Mouse (Mus musculus) E14TG2a.4 (cell line): Measurements from ENCODE around the gene Gm39566.

Source experiments
- H3K27me3 ChIP-seq: 2 replicates; pipeline ENCODE4 v1.6.1; 2014; ENCODE audit warnings: low read length, control low read depth; ENCODE audit not compliant: insufficient read depth
- H3K36me3 ChIP-seq: 2 replicates; pipeline ENCODE4 v1.6.1; 2014; ENCODE audit warnings: low read length, control low read depth; ENCODE audit not compliant: insufficient read depth
- H3K4me1 ChIP-seq: replicated peaks from 2 replicates; pipeline ENCODE4 v1.6.1; 2014; ENCODE audit warnings: low read depth, low read length, control low read depth
- H3K4me3 ChIP-seq: replicated peaks from 2 replicates; pipeline ENCODE4 v1.5.1; 2014; ENCODE audit warnings: mild to moderate bottlenecking, low read length
- H3K9me3 ChIP-seq: 2 replicates; pipeline ENCODE4 v1.6.1; 2014; ENCODE audit warnings: low read length, control low read depth
- CTCF ChIP-seq: conservative IDR thresholded peaks from 2 replicates; pipeline ENCODE4 v1.5.1; 2014; ENCODE audit warnings: low read length
- NANOG ChIP-seq: IDR thresholded peaks from 2 replicates; pipeline ENCODE4 v1.6.1; 2014; ENCODE audit warnings: borderline replicate concordance, low read length, mixed read lengths
- POU5F1 ChIP-seq: IDR thresholded peaks from 2 replicates; pipeline ENCODE4 v1.6.1; 2014; ENCODE audit warnings: low read length, borderline replicate concordance

The Gm39566 gene

GRCm38 (mm10) chr11:69836703-69837576, 21.8 kb upstream of the Gm39566 start:
- TF ChIP-seq CTCF (no peak), NANOG (no peak), POU5F1 (no peak)
- H3K27me3 ChIP-seq: peaks cover 51% of the 10 kb centered on the region
- no peaks in the 10 kb centered on the region for H3K9me3 ChIP-seq

GRCm38 (mm10) chr11:69835966-69836335, 20.9 kb upstream of the Gm39566 start:
- Histone ChIP-seq H3K4me1 (peaks cover 51% of the 10 kb centered on the region), H3K9me3 (no peaks in the 10 kb centered on the region), H3K27me3 (peaks cover 58% of the 10 kb centered on the region), H3K36me3 (peaks cover 21% of the 10 kb centered on the region), H3K4me3 (0 out of 2 replicates have a peak overlapping the region, but pooled peaks have one; percentile 29)
- no peak for TF ChIP-seq NANOG
- no peak for TF ChIP-seq POU5F1
- no peak for TF ChIP-seq CTCF

More at GRCm38 (mm10) chr11:69836703-69837576, 21.8 kb upstream of the Gm39566 start:
- Histone ChIP-seq H3K36me3 (peaks cover 21% of the 10 kb centered on the region), H3K4me1 (peaks cover 45% of the 10 kb centered on the region), H3K4me3 (peak overlapping the region; percentile 85)

GRCm38 (mm10) chr11:69835326-69835965, 20.3 kb upstream of the Gm39566 start:
- Histone ChIP-seq H3K4me3 (0 out of 2 replicates have a peak overlapping the region, but pooled peaks have one; percentile 29), H3K4me1 (peaks cover 56% of the 10 kb centered on the region), H3K36me3 (peaks cover 19% of the 10 kb centered on the region), H3K27me3 (peaks cover 58% of the 10 kb centered on the region), H3K9me3 (no peaks in the 10 kb centered on the region)
- TF ChIP-seq CTCF (no peak), POU5F1 (no peak), NANOG (no peak)

- H3K36me3 ChIP-seq: peaks cover 8% of the 10 kb centered on the region
- TF ChIP-seq POU5F1 (no peak), CTCF (no peak), NANOG (no peak)
- peaks cover 61% of the 10 kb centered on the region for H3K4me1 ChIP-seq
These were observed 19.0 kb upstream of the Gm39566 start for GRCm38 (mm10) chr11:69834001-69834549.

GRCm38 (mm10) chr11:69833554-69833953, 18.5 kb upstream of the Gm39566 start:
- TF ChIP-seq POU5F1 (no peak), CTCF (no peak), NANOG (no peak)
- Histone ChIP-seq H3K27me3 (peaks cover 58% of the 10 kb centered on the region), H3K36me3 (peaks cover 8% of the 10 kb centered on the region), H3K4me1 (peaks cover 62% of the 10 kb centered on the region), H3K9me3 (no peaks in the 10 kb centered on the region), H3K4me3 (peak overlapping the region; percentile 81)

More at GRCm38 (mm10) chr11:69834001-69834549, 19.0 kb upstream of the Gm39566 start:
- H3K9me3 ChIP-seq: no peaks in the 10 kb centered on the region
- H3K27me3 ChIP-seq: peaks cover 58% of the 10 kb centered on the region
- H3K4me3 ChIP-seq: peak overlapping the region; percentile 81

GRCm38 (mm10) chr11:69828832-69829231, 13.7 kb upstream of the Gm39566 start:
- Histone ChIP-seq H3K4me3 (no peak overlapping the region), H3K27me3 (peaks cover 36% of the 10 kb centered on the region), H3K36me3 (peaks cover 38% of the 10 kb centered on the region), H3K9me3 (peaks cover 11% of the 10 kb centered on the region; the same call in 1 of the 2 replicates), H3K4me1 (peaks cover 62% of the 10 kb centered on the region)
- TF ChIP-seq NANOG (no peak), POU5F1 (no peak), CTCF (no peak)

- peaks cover 29% of the 10 kb centered on the region for H3K36me3 ChIP-seq
- peaks cover 25% of the 10 kb centered on the region for H3K27me3 ChIP-seq
- H3K4me1 ChIP-seq: peaks cover 31% of the 10 kb centered on the region
- no peak for TF ChIP-seq POU5F1
- no peak for TF ChIP-seq NANOG
- H3K9me3 ChIP-seq: peaks cover 11% of the 10 kb centered on the region; the same call in 1 of the 2 replicates
- H3K4me3 ChIP-seq: no peak overlapping the region
These were observed 8.4 kb upstream of the Gm39566 start for GRCm38 (mm10) chr11:69823456-69823855.

- H3K4me3 ChIP-seq: no peak within 1 kb of the TSS
- TF ChIP-seq CTCF (no peak), POU5F1 (no peak), NANOG (no peak)
- H3K36me3 ChIP-seq: peaks cover 17% of the 10 kb centered on the region
- peaks cover 29% of the 10 kb centered on the region for H3K4me1 ChIP-seq
- peaks cover 8% of the 10 kb centered on the region; the same call in 1 of the 2 replicates for H3K9me3 ChIP-seq
- H3K27me3 ChIP-seq: peaks cover 38% of the 10 kb centered on the region
These were observed 7.0 kb upstream of the Gm39566 start, which contains the start of gene Spem1 for GRCm38 (mm10) chr11:69822080-69822479. Spem1 (minus strand) TSS chr11:69822180.

- TF ChIP-seq POU5F1 (no peak), CTCF (no peak), NANOG (no peak)
- Histone ChIP-seq H3K9me3 (no peaks in the 10 kb centered on the region), H3K4me1 (peaks cover 26% of the 10 kb centered on the region), H3K27me3 (peaks cover 42% of the 10 kb centered on the region), H3K36me3 (no peaks in the 10 kb centered on the region), H3K4me3 (no peak overlapping the region)
These were observed 3.8 kb upstream of the Gm39566 start for GRCm38 (mm10) chr11:69818871-69819270.
